Mouse (Mus musculus) heart, adult 2 months (tissue): ENCODE measurements around the gene Kcnj8.

ENCODE experiments used
- CTCF ChIP-seq: fragments of 200-600 bp; IDR thresholded peaks from 2 replicates; pipeline ENCODE4 v1.8.1; 2022; ENCODE audit warnings: antibody characterized with exemption, mild to moderate bottlenecking, moderate library complexity
- EP300 ChIP-seq: fragments of 200-500 bp; IDR thresholded peaks from 2 replicates; pipeline ENCODE4 v1.6.1; 2011; ENCODE audit warnings: low read depth, low read length, control low read depth; ENCODE audit not compliant: insufficient read depth
- POLR2A ChIP-seq: fragments of 200-500 bp; IDR thresholded peaks from 2 replicates; pipeline ENCODE4 v1.6.1; 2011; ENCODE audit warnings: mild to moderate bottlenecking, low read depth, low read length, control low read depth; ENCODE audit not compliant: insufficient read depth

DNA sequence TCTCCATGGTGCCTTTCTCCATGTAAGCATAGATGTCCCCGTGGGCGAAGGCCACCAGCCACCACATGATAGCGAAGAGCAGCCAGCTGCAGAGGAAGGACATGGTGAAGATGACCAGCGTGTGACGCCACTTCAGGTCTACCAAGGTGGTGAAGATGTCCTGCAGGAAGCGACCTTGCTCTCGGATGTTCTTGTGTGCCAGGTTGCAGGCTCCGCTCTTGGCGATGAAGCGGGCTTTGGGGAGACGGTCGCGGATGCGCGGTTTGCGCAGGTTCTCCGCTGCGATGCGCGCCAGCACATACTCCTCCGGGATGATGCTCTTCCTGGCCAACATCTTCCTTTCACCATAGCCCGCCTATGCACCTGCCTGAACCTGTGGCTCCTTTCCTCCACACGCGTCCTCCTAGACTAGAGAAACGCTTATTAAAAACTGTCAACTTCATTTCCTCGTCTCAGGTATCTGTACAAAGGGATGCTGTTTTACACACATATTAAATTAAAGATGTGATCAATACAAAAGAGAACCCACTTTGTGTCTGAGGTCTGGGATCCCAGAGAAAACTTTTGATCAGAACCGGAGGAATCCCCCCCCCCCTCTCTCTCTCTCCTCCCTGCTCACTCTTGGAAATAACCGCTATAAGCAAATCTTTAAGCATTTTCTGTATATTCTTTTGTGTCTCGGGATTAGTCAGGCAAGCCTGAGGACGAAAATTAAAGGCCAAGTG lies 1.2 kb downstream of the Kcnj8 start:
- TF ChIP-seq CTCF (no peak), POLR2A (no peak), EP300 (no peak)
